ENCODE assay signal across 29 mouse cellular contexts in the genomic region with DNA sequence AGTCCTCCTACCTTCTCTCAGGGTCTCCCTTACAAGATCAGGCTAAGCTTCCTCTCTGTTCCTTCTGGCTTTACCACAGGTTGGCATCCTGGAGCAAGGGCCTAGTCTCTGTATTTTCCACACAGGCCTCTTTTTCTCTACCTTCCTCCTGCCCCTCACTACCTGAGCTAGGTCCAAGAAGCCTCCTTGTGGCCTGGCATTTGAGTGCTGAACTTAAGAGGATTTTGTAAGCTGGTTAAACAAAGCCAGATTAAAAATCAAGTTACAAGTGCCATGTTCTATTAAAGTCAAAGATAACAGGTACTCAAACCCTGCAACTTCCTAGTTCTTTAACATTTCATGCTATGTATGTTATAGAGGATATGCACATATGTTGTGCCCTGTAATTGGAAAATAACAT.
DNase-seq lines count a peak whose midpoint lies in the region; ATAC-seq and TF ChIP-seq lines count a peak whose summit lies in the region.
"Had no signal": no experiment of that assay in that cellular context is flagged by ENCODE, and none has a peak within 500 bp of the region (broad histone marks: within the 10 kb centered on the region; RNA-seq: fewer than 3 reads in every experiment).

No protein-coding gene starts in this region.

- DNase-seq in lung, adult 18-20 months: peak; percentile 42 to 62
- no peak for DNase-seq in lung, adult 2 months
- peak; percentile 12 for DNase-seq in retina, postnatal 1 day
- no peak for DNase-seq in retina, embryonic 14.5 days (ENCODE audit: low spot score)
- peak; percentile 62 for DNase-seq in lung, postnatal 25 days (ENCODE audit: low spot score)
- DNase-seq in stomach, postnatal 0 days (ENCODE audit: low spot score): no peak
- no peak for DNase-seq in spleen, adult 18-20 months
- DNase-seq: adrenal gland, postnatal 10 days; adrenal gland, postnatal 36 days; B cell, adult 2 months; cerebellum, adult 18-20 months; cerebellum, adult 9-10 months; cerebellum, postnatal 14 days; gastrocnemius, postnatal 10 days; gastrocnemius, postnatal 36 days; heart, postnatal 10 days; heart, postnatal 36 days had no signal

- no peak overlapping the region for H3K9ac ChIP-seq in stomach, postnatal 0 days (ENCODE audit: low read length)
- H3K9ac ChIP-seq in heart, embryonic 11.5 days (ENCODE audit: low read depth, low read length): no peak overlapping the region
- H3K9ac ChIP-seq: embryonic facial prominence, embryonic 12.5 days; embryonic facial prominence, embryonic 15.5 days; forebrain, embryonic 12.5 days; forebrain, embryonic 15.5 days; heart, embryonic 12.5 days; heart, embryonic 15.5 days; hindbrain, embryonic 13.5 days had no signal

- no peak for TF ChIP-seq POLR2A in lung, adult 2 months (IDR thresholded peaks at IDR 0.05; ENCODE audit: borderline replicate concordance, extremely low read depth, low read depth, low read length)

- H3K36me3 ChIP-seq in stomach, postnatal 0 days (ENCODE audit: control insufficient read depth, insufficient read depth, low read length): no peaks in the 10 kb centered on the region
- no peaks in the 10 kb centered on the region for H3K36me3 ChIP-seq in heart, embryonic 11.5 days (ENCODE audit: control insufficient read depth, insufficient read depth, low read length)
- H3K36me3 ChIP-seq: embryonic facial prominence, embryonic 12.5 days; embryonic facial prominence, embryonic 15.5 days; forebrain, embryonic 12.5 days; forebrain, embryonic 15.5 days; G1E; heart, embryonic 12.5 days; heart, embryonic 15.5 days; hindbrain, embryonic 10.5 days; hindbrain, embryonic 13.5 days had no signal

- H3K27ac ChIP-seq in stomach, postnatal 0 days (replicated peaks): 0 out of 2 replicates have a peak overlapping the region, but pooled peaks have one; percentile 36
- H3K27ac ChIP-seq in heart, embryonic 11.5 days (ENCODE audit: low read depth, low read length): no peak overlapping the region
- H3K27ac ChIP-seq: embryonic facial prominence, embryonic 12.5 days; embryonic facial prominence, embryonic 15.5 days; forebrain, embryonic 12.5 days; forebrain, embryonic 15.5 days; heart, embryonic 15.5 days; hindbrain, embryonic 10.5 days; hindbrain, embryonic 13.5 days had no signal

- H3K4me3 ChIP-seq in lung, adult 2 months (replicated peaks; ENCODE audit: extremely low read depth, low read depth, low read length): no peak overlapping the region
- no peak overlapping the region for H3K4me3 ChIP-seq in stomach, postnatal 0 days (ENCODE audit: low read depth, low read length)
- no peak overlapping the region for H3K4me3 ChIP-seq in heart, embryonic 11.5 days (ENCODE audit: low read depth, low read length)
- H3K4me3 ChIP-seq: embryonic facial prominence, embryonic 12.5 days; embryonic facial prominence, embryonic 15.5 days; forebrain, embryonic 12.5 days; forebrain, embryonic 15.5 days; heart, embryonic 12.5 days; heart, embryonic 15.5 days; hindbrain, embryonic 10.5 days; hindbrain, embryonic 13.5 days had no signal

- H3K4me1 ChIP-seq in lung, adult 2 months (ENCODE audit: control insufficient read depth, insufficient read depth, low read length): no peaks in the 10 kb centered on the region
- H3K4me1 ChIP-seq in stomach, postnatal 0 days (replicated peaks; ENCODE audit: control insufficient read depth, insufficient read depth): no peaks in the 10 kb centered on the region
- peaks cover 15% of the 10 kb centered on the region; the same call in 1 of the 2 replicates for H3K4me1 ChIP-seq in heart, embryonic 11.5 days (ENCODE audit: control insufficient read depth, insufficient read depth, low read length)
- H3K4me1 ChIP-seq: forebrain, embryonic 12.5 days; forebrain, embryonic 15.5 days had no signal

- H3K4me2 ChIP-seq in stomach, postnatal 0 days (replicated peaks; ENCODE audit: low read depth): no peak overlapping the region
- no peak overlapping the region for H3K4me2 ChIP-seq in heart, embryonic 11.5 days
- H3K4me2 ChIP-seq: embryonic facial prominence, embryonic 12.5 days; embryonic facial prominence, embryonic 15.5 days; forebrain, embryonic 12.5 days; forebrain, embryonic 15.5 days; heart, embryonic 12.5 days; heart, embryonic 15.5 days; hindbrain, embryonic 13.5 days had no signal

- 0 out of 2 replicates have a peak, but pooled peaks have one; percentile 3 for ATAC-seq in stomach, postnatal 0 days (ENCODE audit: low FRiP score, low TSS enrichment)
- no peak for ATAC-seq in heart, embryonic 11.5 days (replicated peaks; ENCODE audit: insufficient number of reproducible peaks, low FRiP score, low TSS enrichment)
- ATAC-seq: forebrain, embryonic 15.5 days; hindbrain, embryonic 16.5 days; Patski had no signal

- no peaks in the 10 kb centered on the region for H3K9me3 ChIP-seq in stomach, postnatal 0 days (ENCODE audit: control insufficient read depth, low read length)
- H3K9me3 ChIP-seq in heart, embryonic 11.5 days (replicated peaks; ENCODE audit: control insufficient read depth, low read length): no peaks in the 10 kb centered on the region
- H3K9me3 ChIP-seq: embryonic facial prominence, embryonic 12.5 days; embryonic facial prominence, embryonic 15.5 days; forebrain, embryonic 12.5 days; forebrain, embryonic 15.5 days; heart, embryonic 15.5 days; hindbrain, embryonic 13.5 days had no signal

- H3K27me3 ChIP-seq in stomach, postnatal 0 days (ENCODE audit: control insufficient read depth, insufficient read depth, low read length): no peaks in the 10 kb centered on the region
- no peaks in the 10 kb centered on the region for H3K27me3 ChIP-seq in heart, embryonic 11.5 days (ENCODE audit: control insufficient read depth, insufficient read depth, low read length)
- H3K27me3 ChIP-seq: embryonic facial prominence, embryonic 12.5 days; embryonic facial prominence, embryonic 15.5 days; forebrain, embryonic 15.5 days; heart, embryonic 12.5 days; heart, embryonic 15.5 days; Patski had no signal

- no peak for TF ChIP-seq CTCF in lung, adult 2 months (IDR thresholded peaks at IDR 0.05; ENCODE audit: insufficient read depth, low read length)
- TF ChIP-seq CTCF in stomach, postnatal 0 days (IDR thresholded peaks at IDR 0.05; ENCODE audit: low read depth): no peak

- no peak for TF ChIP-seq EP300 in stomach, postnatal 0 days (optimal IDR thresholded peaks at IDR 0.05)

Comparison
In these comparisons a context has a peak if more than half of its experiments do, and no peak if none do; other contexts are left out.
1. DNase-seq: peak in lung, adult 18-20 months (2 of 2), retina, postnatal 1 day (single experiment) and lung, postnatal 25 days (single experiment); none in lung, adult 2 months (single experiment), retina, embryonic 14.5 days (single experiment), stomach, postnatal 0 days (single experiment) and spleen, adult 18-20 months (0 of 2).